Mouse (Mus musculus) megakaryocyte, embryonic 14.5 days (primary cell): ENCODE measurements around the gene Nle1.
"Not testable (repeated sequence)": the region's sequence is repeated elsewhere in the genome, so short reads cannot be mapped to it uniquely, and the experiment has no call there.

Source experiments
- FLI1 ChIP-seq: IDR thresholded peaks from 2 replicates; pipeline ENCODE4 v1.6.1; 2012; ENCODE audit warnings: low read length, inconsistent platforms, mixed read lengths
- GATA1 ChIP-seq: IDR thresholded peaks from 3 replicates; pipeline ENCODE4 v1.6.1; 2012; ENCODE audit warnings: mixed read lengths, low read length, inconsistent platforms, borderline replicate concordance

DNA sequence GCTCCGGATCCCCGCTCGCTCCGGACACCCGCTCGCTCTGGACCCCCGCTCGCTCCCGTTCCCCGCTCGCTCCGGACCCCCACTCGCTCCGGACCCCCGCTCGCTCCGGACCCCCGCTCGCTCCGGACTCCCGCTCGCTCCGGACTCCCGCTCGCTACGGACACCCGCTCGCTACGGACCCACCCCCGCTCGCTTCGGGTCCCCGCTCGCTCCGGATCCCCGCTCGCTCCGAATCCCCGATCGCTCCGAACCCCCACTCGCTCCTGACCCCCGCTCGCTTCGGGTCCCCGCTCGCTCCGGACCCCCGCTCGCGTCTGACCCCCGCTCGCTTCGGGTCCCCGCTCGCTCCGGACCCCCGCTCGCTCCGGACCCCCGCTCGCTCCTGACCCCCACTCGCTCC is 22.9 kb upstream of the Nle1 start:
- TF ChIP-seq GATA1, FLI1: not testable (repeated sequence)
